Mouse (Mus musculus) cerebellum, postnatal 4 days (tissue): Measurements from ENCODE around the gene Smad3.

Source experiments
- DNase-seq, 2 experiments: peaks; one replicate each; pipeline ENCODE4 v3.0.0; 2022; ENCODE audit warnings: low spot score in 2 of 2, mixed read lengths in 1 of 2

The Smad3 gene

GRCm38 (mm10) chr9:63772452-63772851 is 14.7 kb upstream of the Smad3 start:
- DNase-seq, result no peak

GRCm38 (mm10) chr9:63771676-63772075 is 13.9 kb upstream of the Smad3 start:
- DNase-seq, result no peak

- DNase-seq, result no peak
Measured at GRCm38 (mm10) chr9:63761367-63762094, 3.7 kb upstream of the Smad3 start.

GRCm38 (mm10) chr9:63760783-63761182 is 3.0 kb upstream of the Smad3 start:
- DNase-seq, result no peak

GRCm38 (mm10) chr9:63759973-63760722 is 2.4 kb upstream of the Smad3 start:
- DNase-seq, result no peak

- no peak for DNase-seq
Measured at GRCm38 (mm10) chr9:63758641-63759391, 1.0 kb upstream of the Smad3 start.

GRCm38 (mm10) chr9:63757462-63757772 is 377 bp downstream of the Smad3 start:
- DNase-seq, result no peak

GRCm38 (mm10) chr9:63756581-63757461 is 973 bp downstream of the Smad3 start:
- DNase-seq, result no peak

- no peak for DNase-seq
Measured at GRCm38 (mm10) chr9:63755671-63756543, 1.9 kb downstream of the Smad3 start.

GRCm38 (mm10) chr9:63754556-63755510 is 3.0 kb downstream of the Smad3 start:
- DNase-seq, result no peak

GRCm38 (mm10) chr9:63754039-63754438 is 3.8 kb downstream of the Smad3 start:
- no peak for DNase-seq

GRCm38 (mm10) chr9:63753359-63753758 is 4.4 kb downstream of the Smad3 start:
- DNase-seq, result no peak

GRCm38 (mm10) chr9:63752576-63752975 is 5.2 kb downstream of the Smad3 start:
- no peak for DNase-seq

GRCm38 (mm10) chr9:63751325-63751724 is 6.5 kb downstream of the Smad3 start:
- DNase-seq, result no peak

GRCm38 (mm10) chr9:63750360-63750974 is 7.3 kb downstream of the Smad3 start:
- no peak for DNase-seq

- no peak for DNase-seq
Measured at GRCm38 (mm10) chr9:63749296-63749915, 8.4 kb downstream of the Smad3 start.

GRCm38 (mm10) chr9:63747645-63748295 is 10.0 kb downstream of the Smad3 start:
- DNase-seq, result no peak

GRCm38 (mm10) chr9:63746980-63747379 is 10.8 kb downstream of the Smad3 start:
- no peak for DNase-seq
